Mouse (Mus musculus) lung, postnatal 14 days (tissue): Measurements from ENCODE around the gene Adcy3.

Source experiments
- DNase-seq: peaks from one replicate; pipeline ENCODE4 v3.0.0; 2021

Gene Adcy3

GRCm38 (mm10) chr12:4245742-4246141 lies 112.8 kb downstream of the Adcy3 start:
- no peak for DNase-seq

GRCm38 (mm10) chr12:4249786-4250185 lies 116.9 kb downstream of the Adcy3 start:
- DNase-seq = no peak

- no peak for DNase-seq
These were observed 120.1 kb downstream of the Adcy3 start for GRCm38 (mm10) chr12:4252742-4253655.
